ENCODE assay signal across 9 mouse cellular contexts in genomic region chr6:91659841-91660509, GRCm38 (mm10). TPM values are rescaled to one million over a fixed set of nuclear protein-coding genes. Genes with fewer than 3 reads are reported as not detected.
A peak's percentile ranks its signal among the peaks of the same experiment; 100 is the strongest.
DNase-seq lines count a peak whose midpoint lies in the region; ATAC-seq and TF ChIP-seq lines count a peak whose summit lies in the region.
"Had no signal": no experiment of that assay in that cellular context is flagged by ENCODE, and none has a peak within 500 bp of the region (broad histone marks: within the 10 kb centered on the region; RNA-seq: fewer than 3 reads in every experiment).

No protein-coding gene starts in this region.

- H3K4me1 ChIP-seq in liver, embryonic 12.5 days: peaks cover 31% of the 10 kb centered on the region
- H3K4me1 ChIP-seq in thymus, adult 2 months (replicated peaks; ENCODE audit: control insufficient read depth, insufficient read depth, low read length): peaks cover 10% of the 10 kb centered on the region

- DNase-seq in frontal cortex, postnatal 14 days (ENCODE audit: low spot score in 2 of 2): no peak
- no peak for DNase-seq in Patski (ENCODE audit: low read depth, low spot score)
- peak; percentile 34 for DNase-seq in thymus, adult 2 months
- DNase-seq in left cerebral cortex, adult 18-20 months (ENCODE audit: low spot score in 2 of 2): no peak
- no peak for DNase-seq in cerebellum, postnatal 25 days

- no peak overlapping the region for H3K9ac ChIP-seq in liver, embryonic 12.5 days
- H3K9ac ChIP-seq: limb, embryonic 15.5 days had no signal

- CTCF ChIA-PET in Patski (lab: Charles Lee): interaction anchor here (0.9 to 2.5 kb wide), 6 partner anchors 9 to 116 kb away, joined by 3 to 8 read pairs (median 4); no protein-coding TSS in a partner anchor

- POLR2A ChIA-PET in Patski (lab: Charles Lee): interaction anchor here (0.6 to 1.1 kb wide), 2 partner anchors 25 to 29 kb away, joined by 3 read pairs; no protein-coding TSS in a partner anchor

- H3K27me3 ChIP-seq in Patski: no peaks in the 10 kb centered on the region
- H3K27me3 ChIP-seq in liver, embryonic 12.5 days (replicated peaks): no peaks in the 10 kb centered on the region
- H3K27me3 ChIP-seq in thymus, adult 2 months (ENCODE audit: control insufficient read depth, insufficient read depth, low read length): no peaks in the 10 kb centered on the region
- H3K27me3 ChIP-seq: limb, embryonic 15.5 days had no signal

- peak; percentile 38; the same call in 1 of the 2 replicates for ATAC-seq in frontal cortex, adult (ENCODE audit: low TSS enrichment)
- peak; percentile 40 for ATAC-seq in Patski
- ATAC-seq in hematopoietic stem cell, adult 5-6 weeks (replicated peaks in 1 of 2; ENCODE audit: insufficient read depth in 1 of 2, low FRiP score in 2 of 2, low TSS enrichment in 1 of 2, low read depth in 1 of 2, poor library complexity in 2 of 2, severe bottlenecking in 2 of 2): peak; percentile 90 to 91
- ATAC-seq in liver, embryonic 12.5 days: peak; percentile 38; the same call in 1 of the 2 replicates

- no peaks in the 10 kb centered on the region for H3K9me3 ChIP-seq in liver, embryonic 12.5 days (replicated peaks)
- H3K9me3 ChIP-seq: limb, embryonic 15.5 days had no signal

- no peak overlapping the region for H3K4me3 ChIP-seq in liver, embryonic 12.5 days
- H3K4me3 ChIP-seq in thymus, adult 2 months (ENCODE audit: control insufficient read depth, insufficient read depth, low read length): no peak overlapping the region
- H3K4me3 ChIP-seq: limb, embryonic 15.5 days had no signal

- WGBS in liver, embryonic 12.5 days (ENCODE audit: insufficient replicate concordance): 58% methylated on average over 2 of the region's 2 CpGs
- 37% methylated on average over 2 of the region's 2 CpGs for WGBS in thymus, adult 2 months

- H3K4me2 ChIP-seq in liver, embryonic 12.5 days: no peak overlapping the region
- H3K4me2 ChIP-seq: limb, embryonic 15.5 days had no signal

- TF ChIP-seq CTCF in Patski (IDR thresholded peaks at IDR 0.05): no peak
- TF ChIP-seq CTCF in thymus, adult 2 months (IDR thresholded peaks at IDR 0.05; ENCODE audit: borderline replicate concordance, control insufficient read depth, extremely low read depth, insufficient read depth, low read length, poor library complexity): no peak

- H3K36me3 ChIP-seq in liver, embryonic 12.5 days: no peaks in the 10 kb centered on the region
- no peaks in the 10 kb centered on the region for H3K36me3 ChIP-seq in thymus, adult 2 months (ENCODE audit: control insufficient read depth, insufficient read depth, low read length)
- H3K36me3 ChIP-seq: limb, embryonic 15.5 days had no signal

- no peak for TF ChIP-seq POLR2A in thymus, adult 2 months (IDR thresholded peaks at IDR 0.05; ENCODE audit: control insufficient read depth, extremely low read depth, insufficient read depth, low read length, poor library complexity)

- H3K27ac ChIP-seq in liver, embryonic 12.5 days: 0 out of 2 replicates have a peak overlapping the region, but pooled peaks have one; percentile 22
- H3K27ac ChIP-seq in thymus, adult 2 months (ENCODE audit: control insufficient read depth, insufficient read depth, low read length): peak overlapping the region; percentile 34; the same call in 1 of the 2 replicates
- H3K27ac ChIP-seq: limb, embryonic 15.5 days had no signal

- in situ Hi-C loops in Patski (cut with MboI; ENCODE audit: low pct_unique_long_range_greater_than_20kb): no loop called here

RNA-seq across cellular contexts. Expression of gene Slc6a6, which starts 23.9 kb away (rescaled TPM):
- 497 TPM for polyA plus RNA-seq in Patski (2021)
- total RNA-seq in hematopoietic stem cell, adult 5-6 weeks (2017): 36.7 and 47.7 TPM in 2 replicates
- 22.1 and 24.9 TPM in 2 replicates for polyA plus RNA-seq in liver, embryonic 12.5 days (2016; fragmentation: Nextera tagmentation; extraction: Ambion mirVana)
- polyA plus RNA-seq in thymus, adult 2 months (2012; rRNA removed): 141 and 179 TPM in 2 replicates
- total RNA-seq in left cerebral cortex, adult 18-20 months (2021): 100 to 1,000 TPM; 134 to 137 TPM

Comparison
In these comparisons a context has a peak if more than half of its experiments do, and no peak if none do; other contexts are left out.
1. ATAC-seq: peak in every context shown above with its lines; median percentile 90 in hematopoietic stem cell, adult 5-6 weeks; 40 in Patski; 38 in frontal cortex, adult; 38 in liver, embryonic 12.5 days.